Mouse (Mus musculus) heart, adult 11 months (tissue): ENCODE measurements at regions not wholly inside any gene's neighbourhood (a gene's known extent, or its start where the extent isn't known, plus 50 kb on each side); places are given as distances from the start of the nearest gene placed in this dataset.

Experiments
- DNase-seq: peaks from one replicate; pipeline ENCODE4 v3.0.0; 2022

DNA sequence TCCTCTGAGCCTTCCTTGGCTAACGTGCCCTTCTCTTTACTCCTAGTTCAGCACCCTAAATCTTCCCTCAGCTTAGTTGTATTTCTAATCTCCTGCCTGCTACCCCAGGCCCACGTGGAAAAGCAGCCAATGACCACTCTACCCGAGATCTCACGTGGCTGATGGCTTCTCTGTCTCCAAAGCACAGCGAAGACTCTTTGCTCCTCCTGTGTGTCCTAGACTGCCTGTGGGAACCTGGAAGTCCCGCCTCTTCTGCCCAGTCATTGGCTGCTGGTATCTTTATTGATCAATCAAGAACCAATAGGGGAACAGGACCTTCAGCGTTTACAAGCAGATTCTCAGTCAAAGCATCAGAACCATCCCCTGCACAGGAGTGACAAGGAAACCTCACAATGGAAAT lies 54.8 kb downstream of the Gm19935 start:
- no peak for DNase-seq

DNA sequence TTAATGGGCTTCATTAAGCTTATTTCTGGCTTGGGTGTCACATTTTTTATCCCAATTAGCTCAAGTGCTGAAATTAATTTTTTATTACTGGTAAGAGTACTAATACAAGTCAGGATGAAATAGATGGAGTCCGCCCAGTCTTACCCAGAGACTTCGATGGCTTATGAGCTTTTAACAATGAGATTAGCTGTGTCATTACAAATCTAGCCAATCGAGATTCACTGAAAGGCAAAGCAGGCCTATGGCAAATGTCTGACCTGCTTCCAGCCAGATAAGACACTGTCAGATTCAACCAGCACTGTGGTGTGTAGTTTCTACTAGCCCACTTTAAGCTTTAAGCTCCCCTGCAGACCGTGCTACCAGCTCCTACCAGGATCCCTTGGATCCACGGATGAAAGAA lies 55.2 kb downstream of the Gm19935 start:
- no peak for DNase-seq

DNA sequence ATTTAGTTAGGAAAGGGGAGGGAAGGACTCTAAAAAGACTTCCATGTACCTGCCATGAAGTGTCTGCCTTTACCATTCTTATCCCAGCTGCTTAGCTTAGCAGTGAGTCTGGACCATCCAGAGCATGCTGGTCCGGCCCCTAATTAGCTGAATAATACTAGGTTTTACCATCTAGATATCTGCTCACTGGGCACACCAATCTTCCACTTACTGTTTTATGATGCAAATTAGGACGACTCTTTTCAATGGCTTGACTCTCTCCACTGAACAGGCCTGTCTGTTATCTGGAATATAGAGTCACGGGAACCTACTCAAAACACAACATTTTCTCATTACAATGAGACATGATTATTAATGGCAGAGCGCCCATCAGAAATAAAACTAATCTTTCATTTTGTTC lies 55.7 kb downstream of the Gm19935 start:
- DNase-seq: no peak

DNA sequence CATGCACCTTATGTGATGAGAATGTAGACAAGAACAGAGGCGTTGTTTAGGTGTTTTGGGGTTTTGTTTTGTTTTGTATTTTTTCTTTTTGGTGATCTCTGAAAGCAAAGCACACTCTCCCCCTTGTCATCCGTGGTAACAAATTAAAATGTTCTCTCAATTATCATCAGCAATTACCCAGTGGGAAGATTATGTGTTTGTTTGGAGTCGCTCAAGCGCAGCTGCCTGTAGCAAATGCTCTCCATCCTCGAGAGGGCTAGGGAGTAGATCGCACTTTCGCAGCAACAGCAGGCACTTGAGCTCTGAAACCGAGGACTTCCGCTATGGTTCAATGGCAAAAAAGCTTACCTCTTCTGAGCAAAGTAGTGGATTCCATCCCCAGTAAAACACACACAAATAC lies 57.7 kb downstream of the Gm19935 start:
- no peak for DNase-seq

DNA sequence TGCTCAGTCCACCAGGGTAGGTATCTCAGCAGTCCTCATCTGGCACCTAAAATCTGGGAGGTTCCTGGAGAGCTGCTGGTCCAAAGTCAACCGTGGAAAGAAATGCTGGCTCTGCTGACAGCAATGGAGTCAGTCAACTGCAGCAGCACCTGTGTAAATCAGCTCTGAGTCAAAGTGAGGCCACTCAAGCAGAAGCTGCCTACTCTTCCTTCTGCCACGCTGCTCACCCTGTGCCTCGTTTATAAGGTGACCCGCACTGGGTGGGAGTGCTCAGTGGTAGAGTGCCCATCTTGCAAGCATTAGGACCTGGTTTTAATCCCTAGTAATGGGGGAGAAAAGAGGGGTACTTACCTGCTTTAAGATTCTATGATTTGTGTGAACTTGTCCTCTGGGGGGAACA lies 62.2 kb downstream of the Gm19935 start:
- no peak for DNase-seq

DNA sequence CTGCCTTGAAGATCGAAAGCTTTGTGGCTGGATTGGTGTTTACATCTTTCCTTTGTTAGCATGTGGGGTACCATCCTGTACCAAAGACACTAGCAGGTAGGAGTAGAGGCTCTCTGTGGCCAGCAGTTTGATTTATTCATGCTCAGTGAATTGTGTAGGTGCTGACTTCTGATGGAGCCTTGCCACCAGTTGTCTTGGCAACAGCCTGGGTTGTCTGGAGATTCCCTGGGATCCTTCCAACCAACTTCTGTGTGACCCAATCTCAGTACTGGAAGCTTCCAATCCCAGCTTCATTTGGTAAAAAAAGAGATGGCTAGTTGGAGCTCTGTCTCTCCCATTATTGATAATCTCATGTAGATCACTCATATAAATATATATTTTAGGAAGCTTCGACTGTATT lies 73.6 kb downstream of the Gm19935 start:
- no peak for DNase-seq

DNA sequence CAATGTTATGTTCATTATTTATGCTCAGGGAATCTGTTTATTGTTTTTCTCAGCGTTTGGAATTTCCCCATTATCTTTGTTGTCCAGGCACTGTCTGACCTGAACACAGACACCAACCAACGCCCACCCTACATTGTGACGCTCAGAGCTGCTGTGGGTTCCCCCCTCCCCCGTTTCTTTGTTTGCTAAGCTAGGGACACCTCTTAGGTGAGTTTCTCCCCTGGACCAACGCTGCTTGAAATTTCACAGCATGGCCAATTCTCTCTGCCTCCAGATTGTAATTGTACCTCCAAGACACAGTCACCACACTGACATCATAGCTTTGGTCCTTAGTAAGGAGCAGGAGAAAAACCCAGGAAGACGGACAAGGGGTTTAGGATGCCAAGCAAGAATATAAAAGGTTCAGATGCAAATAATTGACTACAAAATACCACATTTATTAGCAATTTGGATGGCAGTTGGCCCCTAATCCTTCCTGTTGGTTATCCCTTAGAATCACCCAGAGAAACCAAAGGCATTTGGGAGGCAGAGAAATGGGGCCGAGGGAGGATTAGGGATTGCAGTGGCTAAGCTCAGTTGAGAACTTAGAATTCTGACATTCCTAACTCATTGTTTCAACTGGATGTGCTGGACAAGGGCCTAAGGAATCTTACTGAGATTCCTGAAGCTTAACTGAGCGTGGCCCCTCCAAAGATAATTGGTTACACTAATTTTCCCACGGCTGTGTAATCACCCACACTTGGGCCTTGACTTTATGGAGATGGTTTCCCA lies 76.0 kb downstream of the Gm19935 start:
- no peak for DNase-seq

DNA sequence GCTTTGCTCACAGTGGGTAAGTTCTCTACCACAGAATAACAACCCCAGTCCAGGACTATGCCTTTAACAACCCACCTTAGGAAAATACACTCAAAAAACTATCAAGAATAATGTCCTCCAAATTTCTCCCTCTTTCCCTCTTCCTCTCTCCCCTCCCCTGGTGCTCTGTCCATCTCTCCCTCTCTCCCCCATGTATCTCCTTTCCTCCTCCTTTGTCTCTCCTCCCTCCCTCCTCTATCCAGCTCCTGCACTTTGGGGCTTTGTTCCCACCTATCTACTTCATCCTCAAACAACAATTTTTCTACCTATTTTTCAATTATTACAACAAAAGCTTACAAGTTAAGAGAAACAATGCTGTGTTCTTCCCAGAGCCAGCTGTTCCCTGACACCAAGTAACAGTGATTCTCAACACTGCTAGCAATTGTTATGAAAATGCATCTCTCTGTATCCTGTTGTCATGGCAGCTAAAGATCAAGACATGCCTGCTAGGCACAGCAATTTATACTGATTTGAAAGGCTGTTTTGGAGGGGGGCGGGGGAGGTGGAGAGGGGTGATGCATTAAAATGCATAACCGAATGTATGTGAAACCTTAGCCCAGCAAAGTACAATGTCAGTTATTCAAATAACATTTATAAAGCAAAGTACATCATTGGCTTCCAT lies 76.8 kb downstream of the Gm19935 start:
- DNase-seq: no peak

DNA sequence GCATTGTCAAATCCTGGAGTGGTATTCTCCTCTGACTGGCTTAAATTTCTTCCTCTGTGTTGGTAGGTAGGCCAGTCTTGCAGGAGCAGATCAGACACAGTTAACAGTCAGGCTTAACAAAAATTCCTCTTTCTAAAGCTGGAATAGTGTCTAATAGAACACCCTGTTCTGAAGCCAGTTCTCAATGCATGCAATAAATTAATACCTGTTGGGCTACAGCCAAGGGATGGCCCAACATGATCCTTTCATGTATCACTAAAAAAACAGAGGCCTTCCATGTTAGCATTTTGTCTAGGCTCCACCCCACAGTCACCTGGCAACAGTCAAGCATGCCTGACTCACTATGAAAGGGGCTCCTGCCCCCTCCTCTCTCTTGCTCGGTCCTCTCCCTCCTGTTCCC lies 89.2 kb downstream of the Gm19935 start:
- DNase-seq: no peak

DNA sequence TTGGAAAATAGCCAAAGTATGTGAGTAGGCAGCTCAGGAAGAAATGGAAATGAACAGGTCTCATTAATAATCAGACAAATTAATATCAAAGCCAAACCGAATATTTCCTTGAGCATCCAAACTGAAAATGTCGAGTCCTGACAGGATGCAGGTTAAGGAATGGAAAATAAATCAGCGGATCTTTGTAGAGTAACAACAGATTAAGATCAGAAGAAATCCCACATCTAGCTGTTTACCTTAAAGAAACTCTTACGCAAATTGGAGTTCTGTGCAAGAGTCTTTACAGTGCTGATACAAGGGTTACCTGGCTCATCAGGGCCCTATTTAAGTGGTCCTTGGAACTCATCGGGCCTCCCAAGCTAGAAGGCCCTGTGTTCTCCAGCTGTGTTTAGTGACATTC lies 92.0 kb downstream of the Gm19935 start:
- DNase-seq: no peak

DNA sequence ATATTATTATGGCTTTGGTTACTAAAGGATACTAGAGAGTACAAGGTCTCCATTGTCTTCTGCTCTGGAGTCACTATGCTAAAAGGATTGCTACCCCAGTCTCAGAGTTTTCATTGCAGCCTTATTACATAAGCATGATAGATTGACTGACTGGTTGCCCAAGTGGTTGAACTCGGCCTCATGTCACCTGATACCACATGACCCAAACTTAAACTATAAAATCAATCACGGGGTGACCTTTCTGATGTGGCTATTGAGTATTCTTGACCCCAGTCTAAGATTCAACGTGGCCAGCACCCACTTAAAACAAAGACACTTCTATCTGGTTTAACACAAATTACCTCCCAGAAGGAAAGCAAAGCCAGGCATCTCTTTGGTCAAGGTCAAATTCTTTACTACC lies 100.8 kb downstream of the Gm19935 start:
- peak; percentile 56 for DNase-seq

DNA sequence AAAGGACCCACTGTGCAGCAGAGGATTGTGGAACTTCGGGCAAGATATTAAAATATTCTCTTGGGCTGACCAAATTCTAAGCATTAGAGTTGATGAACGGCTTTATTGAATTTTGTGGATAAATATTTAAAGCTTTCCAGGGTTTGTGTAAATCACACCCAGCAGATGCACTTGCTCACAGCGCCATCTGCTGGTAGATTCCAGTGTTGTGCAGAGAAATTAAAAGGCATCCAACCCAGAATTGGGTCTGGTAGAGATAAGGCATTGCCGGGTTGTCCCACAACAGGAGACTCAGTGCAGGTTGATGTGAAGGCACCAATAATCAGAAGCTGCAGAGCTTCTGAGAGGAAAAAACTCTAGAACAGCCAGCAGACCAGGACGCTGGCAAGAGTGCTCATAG lies 108.7 kb downstream of the Gm19935 start:
- DNase-seq: peak; percentile 82

DNA sequence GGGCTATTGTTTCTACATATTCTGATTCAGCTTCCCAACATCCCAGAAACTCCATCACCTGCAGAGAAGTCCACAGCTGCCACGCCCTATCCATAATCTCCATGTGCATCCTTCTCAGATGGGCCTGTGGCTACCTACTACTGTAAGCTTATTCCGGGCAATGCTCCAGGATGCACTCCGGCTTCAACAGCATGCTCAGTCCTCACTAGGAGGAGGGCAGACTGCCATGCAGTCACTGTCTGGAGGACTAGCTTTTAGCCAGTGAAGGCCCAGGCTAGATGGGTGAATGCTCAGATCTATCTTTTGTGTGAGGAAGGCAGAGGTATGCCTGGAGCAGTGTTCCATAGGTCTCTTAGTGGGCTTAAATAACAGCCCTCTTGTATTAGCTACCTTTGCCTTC lies 124.7 kb downstream of the Gm19935 start:
- peak; percentile 57 for DNase-seq

DNA sequence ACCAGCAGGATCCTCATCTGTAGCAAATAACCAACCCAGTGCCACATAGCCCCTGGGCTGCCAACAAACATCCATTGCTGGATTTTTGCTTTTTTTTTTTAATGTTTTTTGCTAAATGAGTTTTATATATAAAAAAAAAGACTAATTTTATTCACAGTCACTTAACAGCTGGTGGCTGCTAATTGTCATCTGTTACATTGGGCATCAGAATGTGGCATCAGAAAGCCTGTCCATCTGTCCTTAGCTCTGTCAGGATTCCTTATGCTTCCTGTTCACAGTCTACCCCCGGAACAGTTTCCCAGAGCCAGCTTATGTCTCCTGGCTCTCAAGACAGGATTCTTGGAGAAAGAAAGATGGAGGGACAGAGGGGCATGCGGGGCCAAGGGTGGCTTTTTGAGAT lies 132.1 kb downstream of the Gm19935 start:
- no peak for DNase-seq

DNA sequence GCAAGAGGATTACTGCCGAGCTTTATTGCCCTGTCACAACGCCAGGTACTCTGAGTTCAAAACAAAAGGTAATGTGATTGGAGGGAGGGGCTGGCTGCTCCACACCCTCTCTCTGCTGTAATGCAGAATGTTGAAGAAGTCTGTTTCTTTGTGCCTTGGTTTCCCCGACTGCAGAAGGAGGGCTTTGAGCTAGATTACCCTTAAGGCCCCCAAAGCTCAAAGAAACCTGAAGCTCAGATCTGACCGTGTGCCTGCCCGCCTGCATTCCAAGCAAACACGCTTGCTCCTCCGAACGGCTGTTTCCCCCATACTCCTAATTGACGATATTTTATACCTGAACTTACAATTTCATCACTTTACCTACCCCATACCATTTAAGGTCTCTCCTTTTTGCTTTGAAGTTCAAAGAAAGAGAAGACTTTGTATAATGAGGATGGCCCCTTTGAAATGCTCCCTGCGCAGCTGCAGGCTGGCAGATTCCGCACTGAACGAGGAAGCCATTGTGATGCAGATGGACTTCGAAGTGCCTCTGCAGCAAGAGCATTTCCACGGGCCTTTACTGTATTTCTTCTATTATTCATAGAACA lies 146.6 kb downstream of the Gm19935 start:
- DNase-seq: peak; percentile 13

DNA sequence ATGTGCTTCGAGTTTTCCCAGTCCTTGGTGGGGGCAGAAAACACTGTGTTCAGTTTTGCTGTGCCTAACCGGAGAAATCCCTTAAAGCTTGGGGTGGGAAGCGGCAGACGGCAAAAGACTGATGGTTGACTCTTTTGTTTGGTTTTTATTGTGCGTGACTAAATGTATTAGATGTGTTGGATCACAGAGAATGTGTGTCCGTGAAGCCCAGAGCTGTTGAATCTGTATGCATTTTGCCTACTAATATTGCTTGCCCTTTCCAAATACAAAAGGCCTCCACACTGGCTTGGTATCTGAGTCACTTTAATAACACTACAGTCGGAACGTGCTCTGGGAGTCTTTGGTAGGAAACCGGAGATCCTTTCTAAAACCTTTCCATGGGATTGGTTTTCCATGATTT lies 147.8 kb downstream of the Gm19935 start:
- DNase-seq: no peak

DNA sequence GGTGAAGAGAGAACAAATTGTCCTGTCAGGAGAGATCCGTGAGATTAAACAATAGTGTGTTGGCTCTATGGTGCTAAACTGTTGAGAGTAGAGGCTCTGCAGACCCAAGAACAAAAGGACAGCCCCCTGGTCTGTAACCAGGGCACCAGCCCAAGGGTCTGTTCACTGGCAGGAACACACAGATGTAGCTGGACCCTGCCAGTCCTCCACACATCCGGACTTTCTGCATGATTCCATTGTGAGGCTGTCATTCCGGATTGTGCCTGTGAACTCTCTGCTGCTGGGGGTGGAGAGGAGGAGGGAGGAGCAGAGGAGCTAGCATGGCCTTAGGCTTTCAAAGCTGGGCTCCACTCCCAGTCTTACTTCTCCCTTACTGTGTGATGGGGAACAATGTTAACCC lies 158.1 kb downstream of the Gm19935 start:
- peak; percentile 81 for DNase-seq

DNA sequence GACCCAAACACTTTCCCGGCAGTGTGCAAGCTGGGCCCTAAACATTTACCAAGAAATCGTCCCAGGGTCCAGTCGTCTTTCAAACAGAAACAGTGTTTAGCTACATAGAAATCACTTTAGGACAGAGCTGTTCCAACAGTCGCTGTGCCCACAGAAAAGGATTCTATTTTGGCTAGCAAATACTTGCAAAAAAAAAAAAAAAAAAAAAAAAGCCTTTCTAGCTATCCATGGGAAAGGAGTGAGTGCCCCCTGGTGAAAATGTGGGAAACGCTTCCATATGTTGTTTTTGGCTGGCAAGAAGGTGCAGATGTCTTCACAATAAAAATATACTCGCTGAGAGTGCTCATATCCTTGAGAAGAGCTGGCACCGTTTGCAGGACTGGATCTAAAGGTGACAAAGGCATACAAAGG lies 159.5 kb downstream of the Gm19935 start:
- DNase-seq: peak; percentile 51

DNA sequence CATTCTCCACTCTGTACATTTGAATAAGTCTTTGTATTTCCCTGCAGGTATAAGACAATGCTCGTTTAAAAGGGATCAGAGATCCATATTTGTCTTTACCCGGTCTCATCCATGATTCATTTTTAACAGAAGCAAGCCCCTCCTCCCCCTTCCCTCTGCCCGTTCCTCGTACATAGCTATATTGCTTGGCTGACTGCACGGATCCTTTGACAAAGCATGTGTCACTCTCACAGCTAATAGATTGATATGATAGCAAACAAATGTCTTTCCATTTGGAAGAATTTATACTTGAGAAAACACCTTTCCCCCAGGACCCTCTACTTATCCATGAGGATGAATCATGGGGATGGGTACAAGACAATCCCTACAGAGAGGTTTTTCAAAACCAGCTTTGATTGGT lies 160.1 kb downstream of the Gm19935 start:
- DNase-seq: peak; percentile 29

DNA sequence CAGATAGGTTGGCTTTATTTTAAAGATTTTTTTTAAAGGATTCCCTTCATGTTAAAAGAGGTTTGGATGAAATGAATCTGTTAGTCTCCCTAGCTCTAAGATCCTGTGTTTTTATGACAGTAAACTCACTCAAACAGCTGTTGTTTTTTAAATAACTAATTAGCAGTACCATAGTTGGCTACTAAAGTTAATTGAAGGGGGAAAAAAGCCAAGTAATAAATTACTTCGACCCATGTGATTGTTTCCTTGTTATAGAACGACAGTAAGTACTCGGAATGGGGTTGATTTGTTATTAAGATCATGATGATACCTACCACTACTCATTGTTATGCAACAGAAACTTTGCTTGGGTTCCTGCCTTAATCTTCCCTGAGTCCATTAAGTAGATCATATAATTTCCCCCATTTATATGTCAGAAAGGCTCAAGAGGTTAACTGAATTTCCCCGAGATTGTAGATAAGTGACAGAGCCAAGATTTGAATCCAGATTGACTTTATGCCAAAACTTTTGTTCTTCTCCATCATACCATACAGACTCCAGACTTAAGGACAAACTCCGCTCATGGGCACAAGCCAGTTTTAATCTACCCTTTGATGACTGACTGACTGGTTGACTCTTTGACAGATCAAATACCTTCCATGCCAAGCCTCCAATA lies 160.6 kb downstream of the Gm19935 start:
- DNase-seq: peak; percentile 2

DNA sequence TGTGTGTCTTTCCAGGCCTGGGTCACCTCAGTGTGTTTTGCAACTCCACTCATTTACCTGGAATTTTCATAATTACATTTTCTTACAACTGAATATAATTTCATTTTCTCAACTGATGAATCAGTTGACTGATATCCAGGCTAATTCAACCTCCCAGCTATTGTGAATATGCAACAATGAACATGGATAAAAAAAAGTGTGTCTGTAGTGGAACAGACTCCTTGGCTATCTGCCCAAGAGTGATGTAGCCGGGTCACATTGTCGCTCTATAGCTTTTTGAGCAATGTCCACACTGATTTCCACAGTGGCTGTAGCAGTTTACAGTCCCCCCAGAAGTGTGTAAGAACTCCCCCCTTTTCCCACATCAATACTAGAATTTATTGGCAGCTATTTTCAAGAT lies 162.4 kb downstream of the Gm19935 start:
- peak; percentile 5 for DNase-seq

DNA sequence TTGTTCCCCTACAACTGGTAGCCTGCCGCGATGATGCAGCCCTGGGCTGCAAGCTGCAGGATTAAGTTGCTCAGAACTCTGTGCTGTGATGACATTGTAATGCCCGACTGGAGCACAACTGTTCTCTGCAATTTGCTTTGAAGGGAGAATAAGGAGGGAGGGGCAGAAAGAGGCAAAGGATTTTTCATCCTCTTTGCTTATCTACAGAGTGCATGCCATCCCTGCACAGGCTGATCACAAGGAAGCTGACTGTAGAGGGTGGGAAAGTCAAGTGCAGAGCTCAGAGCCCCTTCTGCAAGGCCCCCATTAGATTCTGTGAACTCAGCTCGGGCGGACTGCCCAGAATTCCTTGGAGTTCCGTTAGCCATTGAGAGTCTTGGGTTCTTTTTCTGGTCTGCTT lies 174.8 kb downstream of the Gm19935 start:
- peak; percentile 63 for DNase-seq

DNA sequence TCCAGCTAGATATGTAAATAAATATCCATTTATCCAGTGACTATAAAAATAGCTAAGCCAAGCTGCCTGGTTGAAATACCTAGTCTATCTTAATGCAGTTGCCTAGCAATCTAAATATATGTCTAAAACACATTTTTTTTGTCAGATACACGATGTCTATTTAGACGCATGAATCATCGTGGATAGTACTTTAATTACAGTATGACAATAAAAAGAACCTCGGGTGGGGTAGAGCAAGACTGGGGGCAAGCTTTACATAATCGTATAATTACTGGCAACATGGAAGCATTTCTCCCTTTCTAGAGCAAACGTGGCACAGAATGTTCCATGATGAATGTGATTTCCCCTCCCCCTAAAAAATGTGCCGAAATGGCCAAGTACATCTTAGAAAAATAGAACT lies 180.4 kb downstream of the Gm19935 start:
- no peak for DNase-seq
